Mouse (Mus musculus) neutrophil, adult 5-6 weeks (primary cell): ENCODE data around the gene Arhgef39. TPM values are rescaled to one million over a fixed set of nuclear protein-coding genes. Genes with fewer than 3 reads are reported as not detected.

Experiments used
- ATAC-seq: fragments of 151-379, 151-347 bp; 2 replicates; pipeline ENCODE4 v1.8.0; 2017; ENCODE audit warnings: mild to moderate bottlenecking, moderate TSS enrichment; ENCODE audit not compliant: insufficient number of reproducible peaks, poor library complexity, low FRiP score, severe bottlenecking; ENCODE audit errors: extremely low read depth
- total RNA-seq: library from RNA; stranded (forward); fragments of 200-1000 nt; gene quantifications from 2 replicates; pipeline ENCODE4 v1.2.3, GENCODE M21; 2017

Arhgef39 gene
- total RNA-seq, 1 experiment from 2014 or later: 2.6 TPM

DNA sequence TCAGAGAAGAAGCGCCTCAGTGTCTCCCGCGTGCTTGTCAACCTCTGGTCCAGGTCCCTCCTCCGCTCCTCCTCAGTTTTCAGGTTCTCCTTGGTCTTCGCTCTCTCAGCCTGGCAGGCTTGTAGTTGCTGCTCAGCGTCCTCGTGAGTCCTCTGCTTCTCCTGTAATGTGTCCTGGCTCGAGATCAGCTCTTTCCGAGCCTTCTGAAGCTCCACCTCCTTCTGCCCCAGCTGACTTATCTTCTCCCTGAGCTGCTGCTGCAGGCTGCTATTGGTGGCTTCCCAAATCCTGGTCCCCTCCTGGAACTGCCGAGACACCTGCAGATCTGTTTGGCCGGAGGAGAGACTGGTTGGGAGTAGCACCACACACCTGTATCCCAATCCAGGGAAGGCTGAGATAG lies 47.2 kb downstream of the Arhgef39 start:
- ATAC-seq: no peak

DNA sequence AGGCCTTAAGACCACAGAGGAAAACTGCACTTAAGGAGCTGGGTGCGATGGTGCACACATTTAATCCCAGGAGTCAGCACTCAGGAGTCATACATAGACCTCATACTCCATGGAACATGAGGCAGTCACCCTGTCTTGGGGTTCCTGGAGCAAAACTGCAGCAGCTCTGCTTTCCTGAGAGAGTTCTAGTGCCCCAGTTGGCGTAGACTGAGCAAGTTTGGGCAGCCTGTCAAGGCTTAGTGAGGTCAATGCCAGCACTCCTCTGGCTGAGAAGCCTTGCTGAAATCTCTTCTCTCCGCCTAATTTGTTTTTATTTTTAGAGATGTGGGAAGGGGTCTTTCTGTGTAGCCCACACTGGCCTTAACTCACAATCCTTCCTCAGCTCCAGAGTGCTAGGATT lies 50.9 kb downstream of the Arhgef39 start:
- no peak for ATAC-seq

- no peak for ATAC-seq
Measured at GRCm38 (mm10) chr4:43447251-43447650, 52.2 kb downstream of the Arhgef39 start.

Other genes with a start within 250 kb of the Arhgef39 start
- gene Atp8b5, start 232.5 kb downstream of the Arhgef39 start, total RNA-seq: 0.12 TPM in 1 of 2 replicates, not detected in the other
- 0.25 and 0.35 TPM in 2 replicates for gene Rusc2, start 117.7 kb downstream of the Arhgef39 start, total RNA-seq
- not detected in 2 replicates for gene Fam166b, start 70.6 kb downstream of the Arhgef39 start, total RNA-seq
- 32.1 and 33.5 TPM in 2 replicates for gene Tesk1, start 57.8 kb downstream of the Arhgef39 start, total RNA-seq
- 293 and 313 TPM in 2 replicates for gene Cd72, start 45.1 kb downstream of the Arhgef39 start, total RNA-seq
- 5.9 and 7.4 TPM in 2 replicates for gene Sit1, start 16.0 kb downstream of the Arhgef39 start, total RNA-seq
- gene Ccdc107, start 6.8 kb downstream of the Arhgef39 start, total RNA-seq: 26.3 and 26.9 TPM in 2 replicates
- not detected in 2 replicates for gene Car9, start 7.3 kb upstream of the Arhgef39 start, total RNA-seq
- 2.2 and 3.0 TPM in 2 replicates for gene Tpm2, start 24.1 kb upstream of the Arhgef39 start, total RNA-seq
- gene Creb3, start 62.6 kb upstream of the Arhgef39 start, total RNA-seq: 91.4 and 142 TPM in 2 replicates
- 386 and 458 TPM in 2 replicates for gene Tln1, start 63.0 kb upstream of the Arhgef39 start, total RNA-seq
- 21.0 and 23.2 TPM in 2 replicates for gene Rgp1, start 79.0 kb upstream of the Arhgef39 start, total RNA-seq
- 22.2 and 23.2 TPM in 2 replicates for gene Gba2, start 79.2 kb upstream of the Arhgef39 start, total RNA-seq
- not detected in 2 replicates for gene Msmp, start 84.8 kb upstream of the Arhgef39 start, total RNA-seq
- gene Npr2, start 132.2 kb upstream of the Arhgef39 start, total RNA-seq: 0.35 and 0.37 TPM in 2 replicates
- gene Spag8, start 153.9 kb upstream of the Arhgef39 start, total RNA-seq: 0.23 and 0.86 TPM in 2 replicates
- 5.1 and 21.5 TPM in 2 replicates for gene Hint2, start 156.8 kb upstream of the Arhgef39 start, total RNA-seq
- 0.47 and 0.49 TPM in 2 replicates for gene Tmem8b, start 169.3 kb upstream of the Arhgef39 start, total RNA-seq
- gene Fam221b, start 169.4 kb upstream of the Arhgef39 start, total RNA-seq: 0.61 and 0.93 TPM in 2 replicates
- gene Olfr70, start 201.1 kb upstream of the Arhgef39 start, total RNA-seq: not detected in 2 replicates
- gene Olfr71, start 210.6 kb upstream of the Arhgef39 start, total RNA-seq: not detected in 2 replicates
- not detected in 2 replicates for gene Hrct1, start 227.5 kb upstream of the Arhgef39 start, total RNA-seq
- not detected in 2 replicates for gene Spaar, start 230.3 kb upstream of the Arhgef39 start, total RNA-seq